Mouse (Mus musculus): ENCODE measurements around the gene Rbm10.

DNA sequence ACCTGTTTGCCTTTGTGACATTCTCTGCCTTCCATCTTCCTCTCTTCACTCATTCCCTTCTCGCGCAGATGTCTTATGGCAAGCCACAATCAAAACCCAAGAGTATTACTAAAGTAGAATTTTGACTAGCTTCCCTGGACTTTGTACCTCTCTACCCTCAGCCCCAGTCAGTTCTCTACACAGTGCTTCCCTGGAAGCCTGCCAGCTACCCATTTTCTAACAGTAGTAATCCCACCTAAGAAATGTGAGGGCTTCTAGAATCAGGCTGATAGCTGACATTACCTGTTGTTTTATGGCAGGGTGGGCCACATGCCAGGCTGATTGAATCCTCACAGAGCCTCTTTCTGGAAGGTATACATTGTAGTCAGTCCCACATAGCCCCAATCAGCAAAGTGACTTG is 20.8 kb downstream of the Rbm10 start:
- no peak for TF ChIP-seq MAFK (IDR thresholded peaks at IDR 0.05; ENCODE audit: insufficient read depth, low read depth, low read length)
- TF ChIP-seq CHD2 (IDR thresholded peaks at IDR 0.05; ENCODE audit: low read depth, low read length): no peak
- TF ChIP-seq ZC3H11A (IDR thresholded peaks at IDR 0.05; ENCODE audit: borderline replicate concordance, low read depth, low read length): no peak

Measured in ES-E14 (cell line).